Comparison of ENCODE assay signal across 8 mouse cellular contexts in genomic region chr5:65106876-65107772, GRCm38 (mm10). TPM values are rescaled to one million over a fixed set of nuclear protein-coding genes. Genes with fewer than 3 reads are reported as not detected.
DNase-seq lines count a peak whose midpoint lies in the region; ATAC-seq and TF ChIP-seq lines count a peak whose summit lies in the region.

Gene Klhl5, plus strand, starts transcription at chr5:65107539.

- H3K9ac ChIP-seq in embryonic facial prominence, embryonic 14.5 days (ENCODE audit: low read depth, low read length), result peak within 1 kb of the TSS; percentile 92
- peak within 1 kb of the TSS; percentile 87 for H3K9ac ChIP-seq in limb, embryonic 13.5 days
- peak within 1 kb of the TSS; percentile 71 for H3K9ac ChIP-seq in midbrain, embryonic 15.5 days

- no peaks in the 10 kb centered on the region for H3K36me3 ChIP-seq in embryonic facial prominence, embryonic 14.5 days (ENCODE audit: control insufficient read depth, insufficient read depth, low read length)
- no peaks in the 10 kb centered on the region for H3K36me3 ChIP-seq in limb, embryonic 13.5 days
- no peaks in the 10 kb centered on the region for H3K36me3 ChIP-seq in midbrain, embryonic 15.5 days (replicated peaks)
- no peaks in the 10 kb centered on the region for H3K36me3 ChIP-seq in spleen, adult 2 months (ENCODE audit: control insufficient read depth, insufficient read depth, low read length)

- WGBS in embryonic facial prominence, embryonic 14.5 days, result 14% methylated on average over 14 of the region's 56 CpGs
- 4% methylated on average over 45 of the region's 56 CpGs for WGBS in limb, embryonic 13.5 days
- WGBS in midbrain, embryonic 15.5 days, result 4% methylated on average over 53 of the region's 56 CpGs
- 6% methylated on average over 47 of the region's 56 CpGs for WGBS in spleen, adult 2 months

- peak within 1 kb of the TSS; percentile 80 for H3K4me3 ChIP-seq in embryonic facial prominence, embryonic 14.5 days (ENCODE audit: low read depth, low read length)
- peak within 1 kb of the TSS; percentile 75 for H3K4me3 ChIP-seq in limb, embryonic 13.5 days
- peak within 1 kb of the TSS; percentile 84 for H3K4me3 ChIP-seq in midbrain, embryonic 15.5 days
- peak within 1 kb of the TSS; percentile 83 for H3K4me3 ChIP-seq in spleen, adult 2 months (ENCODE audit: extremely low read depth, insufficient read depth, insufficient read length)

- TF ChIP-seq POLR2A in spleen, adult 2 months (IDR thresholded peaks at IDR 0.05; ENCODE audit: low read depth, low read length), result no peak

- peak within 1 kb of the TSS; percentile 83 for H3K4me2 ChIP-seq in embryonic facial prominence, embryonic 14.5 days (ENCODE audit: low read depth, low read length)
- H3K4me2 ChIP-seq in limb, embryonic 13.5 days (replicated peaks), result peak within 1 kb of the TSS; percentile 77
- peak within 1 kb of the TSS; percentile 91 for H3K4me2 ChIP-seq in midbrain, embryonic 15.5 days

- no peaks in the 10 kb centered on the region; the same call in none of the 2 replicates for H3K4me1 ChIP-seq in embryonic facial prominence, embryonic 14.5 days (ENCODE audit: control insufficient read depth, insufficient read depth, low read length)
- peaks cover 33% of the 10 kb centered on the region for H3K4me1 ChIP-seq in limb, embryonic 13.5 days
- H3K4me1 ChIP-seq in midbrain, embryonic 15.5 days, result peaks cover 12% of the 10 kb centered on the region
- peaks cover 6% of the 10 kb centered on the region; the same call in 1 of the 2 replicates for H3K4me1 ChIP-seq in spleen, adult 2 months (ENCODE audit: control insufficient read depth, insufficient read depth, insufficient read length)

- peak; percentile 91 for ATAC-seq in embryonic facial prominence, embryonic 14.5 days (ENCODE audit: low read depth)
- ATAC-seq in limb, embryonic 13.5 days (ENCODE audit: low FRiP score, low read depth), result peak; percentile 91
- ATAC-seq in midbrain, embryonic 15.5 days (replicated peaks), result peak; percentile 93

- H3K27me3 ChIP-seq in embryonic facial prominence, embryonic 14.5 days (replicated peaks; ENCODE audit: control insufficient read depth, insufficient read depth, low read length), result no peaks in the 10 kb centered on the region
- H3K27me3 ChIP-seq in limb, embryonic 13.5 days, result no peaks in the 10 kb centered on the region
- H3K27me3 ChIP-seq in midbrain, embryonic 15.5 days (replicated peaks), result no peaks in the 10 kb centered on the region
- no peaks in the 10 kb centered on the region for H3K27me3 ChIP-seq in spleen, adult 2 months (ENCODE audit: control insufficient read depth, insufficient read depth, low read length)

- no peak for TF ChIP-seq CTCF in spleen, adult 2 months (IDR thresholded peaks at IDR 0.05; ENCODE audit: extremely low read depth, insufficient read depth, insufficient read length, insufficient replicate concordance)

- H3K9me3 ChIP-seq in embryonic facial prominence, embryonic 14.5 days (ENCODE audit: control insufficient read depth, low read length), result no peaks in the 10 kb centered on the region
- no peaks in the 10 kb centered on the region for H3K9me3 ChIP-seq in limb, embryonic 13.5 days
- H3K9me3 ChIP-seq in midbrain, embryonic 15.5 days, result no peaks in the 10 kb centered on the region

- peak; percentile 84 for DNase-seq in 416B (ENCODE audit: low read depth)
- DNase-seq in adrenal gland, postnatal 4 days (ENCODE audit: low spot score in 2 of 2), result peak; percentile 84 to 90
- DNase-seq in embryonic facial prominence, embryonic 14.5 days (ENCODE audit: low spot score), result peak; percentile 91
- DNase-seq in heart, adult 8-10 months (ENCODE audit: low spot score), result peak; percentile 88
- DNase-seq in kidney, adult 9 months, result peak; percentile 92
- peak; percentile 28 to 77 for DNase-seq in spleen, adult 2 months (ENCODE audit: low read depth in 1 of 2, low spot score in 2 of 2)

- H3K27ac ChIP-seq in embryonic facial prominence, embryonic 14.5 days (replicated peaks; ENCODE audit: low read depth, low read length), result peak within 1 kb of the TSS; percentile 83
- H3K27ac ChIP-seq in limb, embryonic 13.5 days, result peak within 1 kb of the TSS; percentile 55
- peak within 1 kb of the TSS; percentile 66; the same call in 1 of the 2 replicates for H3K27ac ChIP-seq in midbrain, embryonic 15.5 days
- peak within 1 kb of the TSS; percentile 47 for H3K27ac ChIP-seq in spleen, adult 2 months (ENCODE audit: insufficient read depth, low read length)

RNA-seq across cellular contexts. Expression of gene Klhl5, which starts in this region (rescaled TPM):
- 10 to 100 TPM; 69.4 to 73.1 TPM for total RNA-seq in adrenal gland, postnatal 4 days (2021)
- 25.0 and 26.3 TPM in 2 replicates for polyA plus RNA-seq in embryonic facial prominence, embryonic 14.5 days (2014; fragmentation: Nextera tagmentation; extraction: Ambion mirVana)
- total RNA-seq in heart, adult 8-10 months (2022), result 10 to 100 TPM; 13.0 to 16.0 (median 13.4) TPM
- 20.8 and 21.6 TPM in 2 replicates for polyA plus RNA-seq in limb, embryonic 13.5 days (2015; fragmentation: Nextera tagmentation; extraction: Ambion mirVana)
- 51.9 and 53.0 TPM in 2 replicates for polyA plus RNA-seq in midbrain, embryonic 15.5 days (2015; fragmentation: Nextera tagmentation; extraction: Ambion mirVana)
- polyA plus RNA-seq in spleen, adult 2 months (2012; rRNA removed), result 15.1 and 18.3 TPM in 2 replicates

Comparison
In these comparisons a context has a peak if more than half of its experiments do, and no peak if none do; other contexts are left out.
1. Peak in every context shown above with its lines: DNase-seq, ATAC-seq, H3K4me3 ChIP-seq and H3K27ac ChIP-seq.
2. RNA of gene Klhl5 (total RNA-seq): 69.4 to 73.1 TPM in adrenal gland, postnatal 4 days; 13.0 to 16.0 TPM in heart, adult 8-10 months; every median in the first group is over 4 times any median in the second.